Mouse (Mus musculus): ENCODE data around the gene Smyd4.
A peak's percentile ranks its signal among the peaks of the same experiment; 100 is the strongest.

Gene Smyd4

DNA sequence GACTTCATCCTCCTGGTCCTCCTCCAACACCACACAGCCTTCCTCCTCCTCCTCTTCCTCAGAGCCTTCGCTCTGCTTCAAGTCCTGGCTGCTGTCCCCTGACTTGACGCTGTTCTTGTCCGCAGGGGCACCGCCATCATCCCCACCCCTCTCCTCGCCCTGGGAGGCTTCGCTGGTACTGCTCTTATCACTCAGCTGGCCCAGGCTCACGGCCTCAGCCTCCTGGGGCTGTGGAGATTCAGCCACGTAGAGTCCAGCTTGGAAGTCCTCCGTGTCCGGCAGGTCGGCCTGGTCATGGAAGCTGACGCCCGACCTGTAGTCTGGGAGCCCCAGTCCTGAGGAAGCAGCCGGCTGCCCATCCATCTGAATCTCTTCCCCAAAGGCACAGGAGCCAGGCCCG is 102.7 kb downstream of the Smyd4 start:
- no peak for DNase-seq (ENCODE audit: low read depth in 2 of 2, low spot score in 2 of 2)

DNA sequence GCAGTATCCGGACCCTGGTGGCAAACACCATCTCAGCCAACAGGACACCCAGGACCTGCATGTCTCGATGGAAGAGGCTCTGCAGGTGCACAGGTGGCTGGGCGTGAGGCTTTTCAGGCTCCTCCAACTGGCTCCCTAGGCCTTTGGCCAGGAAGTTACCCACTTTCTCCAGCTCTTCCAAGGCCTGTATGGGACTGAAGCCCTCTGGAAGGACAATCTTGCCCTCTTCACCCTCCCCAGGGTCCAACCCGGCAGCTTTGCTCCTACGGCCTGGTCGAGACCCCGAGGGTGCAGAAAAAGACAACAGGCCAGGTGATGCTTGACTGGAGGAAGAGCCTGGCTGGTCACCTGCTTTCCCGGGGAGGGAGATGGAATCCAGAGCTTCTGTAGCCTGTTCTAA is 103.8 kb downstream of the Smyd4 start:
- no peak for DNase-seq (ENCODE audit: low read depth in 2 of 2, low spot score in 2 of 2)

DNA sequence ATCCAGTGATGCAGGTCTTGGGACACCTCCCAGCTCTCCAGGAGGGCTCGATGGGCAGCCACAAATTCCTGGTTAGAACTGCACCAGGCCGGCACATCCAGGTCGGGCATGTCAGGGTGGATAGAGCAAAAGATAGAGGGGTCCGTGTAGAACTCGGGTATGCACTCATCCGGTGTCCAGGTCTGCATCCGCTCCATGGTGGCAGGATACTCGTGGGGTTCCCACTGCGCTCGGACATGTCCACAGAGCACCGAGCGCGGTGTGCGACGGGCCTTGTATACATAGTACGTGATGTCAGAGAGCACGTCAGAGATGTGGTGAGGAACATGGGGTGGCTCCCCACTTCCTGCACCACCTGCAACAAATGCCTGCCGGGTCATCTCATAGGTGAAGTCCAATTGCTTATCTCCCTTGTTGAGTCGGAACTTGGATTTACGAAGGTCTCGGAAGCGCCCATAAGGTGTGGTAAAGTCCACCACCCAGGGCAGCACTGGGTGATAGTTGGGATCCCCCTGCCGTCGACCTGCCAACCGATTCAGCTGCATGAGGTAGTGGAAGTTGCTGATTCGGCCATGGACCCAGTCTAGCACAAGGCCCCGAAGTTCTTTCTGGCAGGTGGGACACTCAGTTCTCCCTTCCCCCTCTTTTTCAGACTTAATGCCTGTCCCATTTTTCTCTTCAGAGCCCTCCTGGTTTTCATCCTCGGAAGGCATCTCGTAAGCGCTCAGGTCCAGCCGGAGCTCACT is 104.8 kb downstream of the Smyd4 start:
- no peak for DNase-seq (ENCODE audit: low read depth in 2 of 2, low spot score in 2 of 2)

DNA sequence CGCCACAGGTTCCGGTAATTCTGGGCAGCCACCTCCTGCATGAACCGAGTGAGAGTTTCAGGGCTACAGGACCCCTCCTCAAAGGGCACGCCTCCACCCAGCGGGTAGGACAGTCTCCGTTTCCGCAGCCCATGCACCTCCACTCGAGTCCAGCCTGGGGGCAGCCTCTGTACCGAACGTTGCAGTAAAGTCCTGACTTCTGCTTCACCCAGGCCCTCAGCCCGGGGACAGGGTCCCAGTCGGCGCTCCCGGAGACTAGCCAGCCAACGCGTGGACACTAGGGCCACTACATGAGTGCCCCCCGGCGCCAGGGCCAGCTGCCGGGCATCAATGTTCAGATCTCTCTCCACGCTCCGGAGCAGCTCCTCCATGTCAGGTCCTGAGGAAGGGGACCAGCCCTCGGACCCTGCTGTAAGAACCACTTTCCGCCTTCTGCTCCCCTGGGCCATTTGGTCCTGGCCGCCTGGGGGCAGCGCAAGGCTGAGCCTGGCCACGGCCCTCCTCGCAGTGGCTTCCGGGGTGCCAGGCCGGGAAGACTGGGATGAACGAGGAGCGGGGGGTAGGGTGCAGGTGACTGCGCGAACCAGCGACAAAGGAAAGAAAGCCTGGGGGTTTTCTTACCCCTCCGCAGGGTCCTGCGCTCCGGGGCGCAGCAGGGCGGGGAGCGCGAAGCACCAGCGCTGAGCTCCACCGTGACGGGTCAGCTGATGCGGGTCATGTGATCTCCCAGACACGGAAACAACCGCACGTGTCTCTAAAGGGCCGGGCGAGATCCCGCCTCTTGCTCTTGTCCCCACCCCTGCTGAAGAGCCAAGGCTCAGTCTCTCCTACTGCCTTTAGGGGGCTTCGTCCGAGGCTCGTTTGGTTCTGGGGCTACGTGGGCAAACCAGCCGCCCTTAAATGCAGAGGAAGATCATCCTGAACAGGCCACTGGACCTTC is 106.0 kb downstream of the Smyd4 start, which contains the start of gene Wdr81:
Gene Wdr81 (minus strand): TSS at position 727 of the 940 bp plus-strand sequence.
- peak; percentile 78 to 84 for DNase-seq (ENCODE audit: low read depth in 2 of 2, low spot score in 2 of 2)
